Mouse (Mus musculus) embryonic facial prominence, embryonic 11.5 days (tissue): ENCODE results near the gene Med29. TPM values are rescaled to one million over a fixed set of nuclear protein-coding genes. Genes with fewer than 3 reads are reported as not detected.
A peak's percentile ranks its signal among the peaks of the same experiment; 100 is the strongest.

ENCODE experiments used
- ATAC-seq: fragments of 200-750 bp; cut with Nextera tagmentation; replicated peaks from 2 replicates; pipeline ENCODE4 v1.8.0; 2017; ENCODE audit warnings: low read depth; ENCODE audit not compliant: insufficient number of reproducible peaks, low FRiP score, low TSS enrichment
- DNase-seq: peaks from one replicate; pipeline ENCODE4 v3.0.0-alpha.2; 2015; ENCODE audit warnings: low spot score
- H3K27ac ChIP-seq: fragments of 300-500 bp; sonication (generic); replicated peaks from 2 replicates; pipeline ENCODE4 v1.5.1; 2014; ENCODE audit warnings: mild to moderate bottlenecking, low read depth, low read length, control low read depth
- H3K27me3 ChIP-seq: fragments of 300-500 bp; sonication (generic); 2 replicates; pipeline ENCODE4 v1.6.1; 2014; ENCODE audit warnings: mild to moderate bottlenecking, low read length, moderate library complexity, mixed read lengths; ENCODE audit not compliant: control insufficient read depth, insufficient read depth
- H3K36me3 ChIP-seq: fragments of 300-500 bp; sonication (generic); replicated peaks from 2 replicates; pipeline ENCODE4 v1.6.1; 2014; ENCODE audit warnings: low read depth, mild to moderate bottlenecking, low read length, moderate library complexity, mixed read lengths; ENCODE audit not compliant: control insufficient read depth, insufficient read depth
- H3K4me1 ChIP-seq: fragments of 300-500 bp; sonication (generic); 2 replicates; pipeline ENCODE4 v1.6.1; 2014; ENCODE audit warnings: low read length, mixed read lengths; ENCODE audit not compliant: control insufficient read depth, insufficient read depth
- H3K4me2 ChIP-seq: fragments of 300-500 bp; sonication (generic); 2 replicates; pipeline ENCODE4 v1.6.1; 2014; ENCODE audit warnings: low read depth, mild to moderate bottlenecking, control low read depth, low read length, moderate library complexity
- H3K4me3 ChIP-seq: fragments of 300-500 bp; sonication (generic); 2 replicates; pipeline ENCODE4 v1.5.1; 2014; ENCODE audit warnings: low read depth, low read length, control low read depth
- H3K9ac ChIP-seq: fragments of 300-500 bp; sonication (generic); replicated peaks from 2 replicates; pipeline ENCODE4 v1.6.1; 2014; ENCODE audit warnings: mild to moderate bottlenecking, control low read depth, low read length
- H3K9me3 ChIP-seq: fragments of 300-500 bp; sonication (generic); replicated peaks from 2 replicates; pipeline ENCODE4 v1.6.1; 2016; ENCODE audit warnings: mild to moderate bottlenecking, low read length, inconsistent platforms, mixed read lengths; ENCODE audit not compliant: control insufficient read depth
- WGBS: fragments of 180-500 bp; shearing (Covaris S2); extraction: QIAGEN DNeasy Blood & Tissue Kit; methylation state at CpG from one replicate; pipeline ENCODE4 v1.1.7; 2014; 5-methylcytosine and 5-hydroxymethylcytosine counted together
- polyA plus RNA-seq: library from polyadenylated mRNA; unstranded; fragments of >200 nt; fragmentation: Nextera tagmentation; extraction: Ambion mirVana; gene quantifications from 2 replicates; pipeline ENCODE4 v1.2.1, GENCODE M21; 2014

Gene Med29
- polyA plus RNA-seq, 1 experiment from 2014 or later = 50.6 TPM

GRCm38 (mm10) chr7:28361647-28362341 lies 30.7 kb downstream of the Med29 start:
- no peak overlapping the region for H3K9ac ChIP-seq
- ATAC-seq (no peak), DNase-seq (no peak)
- H3K4me3 ChIP-seq = no peak overlapping the region
- peaks cover 39% of the 10 kb centered on the region for H3K36me3 ChIP-seq
- H3K4me2 ChIP-seq = no peak overlapping the region
- 95% methylated on average over 20 of the region's 20 CpGs for WGBS
- H3K27ac ChIP-seq = no peak overlapping the region
- H3K27me3 ChIP-seq = no peaks in the 10 kb centered on the region
- H3K9me3 ChIP-seq = no peaks in the 10 kb centered on the region
- peaks cover 5% of the 10 kb centered on the region for H3K4me1 ChIP-seq

- H3K4me1 ChIP-seq = peaks cover 5% of the 10 kb centered on the region
- no peak for ATAC-seq
- DNase-seq = no peak
- H3K9ac ChIP-seq = no peak overlapping the region
- H3K36me3 ChIP-seq = peaks cover 39% of the 10 kb centered on the region
- no peaks in the 10 kb centered on the region for H3K9me3 ChIP-seq
- no peak overlapping the region for H3K27ac ChIP-seq
- 92% methylated on average over 6 of the region's 6 CpGs for WGBS
- H3K27me3 ChIP-seq = no peaks in the 10 kb centered on the region
- H3K4me3 ChIP-seq = no peak overlapping the region
- no peak overlapping the region for H3K4me2 ChIP-seq
These were observed 32.2 kb downstream of the Med29 start for GRCm38 (mm10) chr7:28360291-28360690.

DNA sequence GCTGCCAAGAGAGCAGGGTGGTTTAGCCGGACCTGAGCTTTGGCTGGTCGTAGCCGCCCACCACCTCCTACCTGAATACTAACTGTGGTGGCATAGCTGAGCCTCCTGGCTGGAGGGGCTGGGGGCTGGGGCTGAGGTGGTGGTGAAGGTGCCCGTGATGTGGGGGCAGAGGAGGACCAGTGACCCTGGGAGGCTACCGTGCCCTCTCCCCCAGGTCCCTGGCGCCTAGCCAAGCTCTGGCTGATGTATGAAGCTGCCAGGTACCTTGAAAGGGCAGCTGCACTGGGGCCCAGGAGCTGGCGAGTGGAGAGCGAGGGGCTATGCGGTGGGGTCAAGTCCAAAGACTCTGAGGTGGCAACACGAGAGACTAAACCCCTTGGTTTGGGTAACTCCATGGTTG lies 32.7 kb downstream of the Med29 start:
- H3K27me3 ChIP-seq = no peaks in the 10 kb centered on the region
- DNase-seq (no peak), ATAC-seq (no peak)
- no peak overlapping the region for H3K9ac ChIP-seq
- H3K4me3 ChIP-seq = no peak overlapping the region
- H3K27ac ChIP-seq = no peak overlapping the region
- no peak overlapping the region for H3K4me2 ChIP-seq
- peaks cover 5% of the 10 kb centered on the region for H3K4me1 ChIP-seq
- 96% methylated on average over 10 of the region's 10 CpGs for WGBS
- H3K36me3 ChIP-seq = peaks cover 36% of the 10 kb centered on the region
- no peaks in the 10 kb centered on the region for H3K9me3 ChIP-seq

- H3K27ac ChIP-seq = 0 out of 2 replicates have a peak overlapping the region, but pooled peaks have one; percentile 13
- DNase-seq = no peak
- H3K27me3 ChIP-seq = no peaks in the 10 kb centered on the region
- no peak overlapping the region for H3K4me2 ChIP-seq
- peaks cover 5% of the 10 kb centered on the region for H3K4me1 ChIP-seq
- H3K9ac ChIP-seq = no peak overlapping the region
- 64% methylated on average over 7 of the region's 7 CpGs for WGBS
- no peaks in the 10 kb centered on the region for H3K9me3 ChIP-seq
- H3K36me3 ChIP-seq = peaks cover 39% of the 10 kb centered on the region
- no peak for ATAC-seq
- H3K4me3 ChIP-seq = no peak overlapping the region
These were observed 34.1 kb downstream of the Med29 start for GRCm38 (mm10) chr7:28358431-28358830.

- H3K4me2 ChIP-seq = no peak overlapping the region
- 5% methylated on average over 5 of the region's 5 CpGs for WGBS
- ATAC-seq (no peak), DNase-seq (no peak)
- no peaks in the 10 kb centered on the region for H3K27me3 ChIP-seq
- H3K27ac ChIP-seq = 0 out of 2 replicates have a peak overlapping the region, but pooled peaks have one; percentile 20
- H3K4me3 ChIP-seq = no peak overlapping the region
- H3K9me3 ChIP-seq = no peaks in the 10 kb centered on the region
- peaks cover 5% of the 10 kb centered on the region for H3K4me1 ChIP-seq
- no peak overlapping the region for H3K9ac ChIP-seq
- H3K36me3 ChIP-seq = peaks cover 43% of the 10 kb centered on the region
These were observed 34.5 kb downstream of the Med29 start for GRCm38 (mm10) chr7:28357984-28358383.

DNA sequence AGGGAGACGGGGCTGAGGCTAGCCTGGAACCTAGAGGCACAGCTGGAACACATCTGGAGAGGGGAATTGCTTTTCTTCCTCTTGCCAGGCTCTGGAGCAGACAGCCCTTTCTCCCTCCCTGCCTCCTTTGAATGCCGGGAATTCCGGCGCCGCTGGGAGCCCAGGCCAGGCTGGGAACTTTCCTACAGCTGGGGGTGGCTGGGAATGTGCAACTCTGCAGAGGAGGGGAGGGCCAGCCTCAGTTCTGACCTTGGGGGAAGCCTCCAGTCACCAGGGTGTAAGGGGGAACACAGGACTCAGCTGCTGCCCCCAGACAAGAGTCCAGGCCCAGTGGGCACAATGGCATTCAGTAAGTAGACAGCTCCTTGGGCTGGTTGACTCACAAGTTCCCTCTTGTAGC lies 35.5 kb downstream of the Med29 start:
- peak; percentile 46; the same call in 1 of the 2 replicates for ATAC-seq
- Histone ChIP-seq H3K4me3 (no peak overlapping the region), H3K27me3 (no peaks in the 10 kb centered on the region), H3K9ac (0 out of 2 replicates have a peak overlapping the region, but pooled peaks have one; percentile 22), H3K9me3 (no peaks in the 10 kb centered on the region), H3K4me1 (peaks cover 5% of the 10 kb centered on the region), H3K4me2 (no peak overlapping the region; the same call in 1 of the 2 replicates), H3K27ac (no peak overlapping the region), H3K36me3 (peaks cover 35% of the 10 kb centered on the region)
- WGBS = 6% methylated on average over 5 of the region's 5 CpGs
- peak; percentile 71 for DNase-seq

DNA sequence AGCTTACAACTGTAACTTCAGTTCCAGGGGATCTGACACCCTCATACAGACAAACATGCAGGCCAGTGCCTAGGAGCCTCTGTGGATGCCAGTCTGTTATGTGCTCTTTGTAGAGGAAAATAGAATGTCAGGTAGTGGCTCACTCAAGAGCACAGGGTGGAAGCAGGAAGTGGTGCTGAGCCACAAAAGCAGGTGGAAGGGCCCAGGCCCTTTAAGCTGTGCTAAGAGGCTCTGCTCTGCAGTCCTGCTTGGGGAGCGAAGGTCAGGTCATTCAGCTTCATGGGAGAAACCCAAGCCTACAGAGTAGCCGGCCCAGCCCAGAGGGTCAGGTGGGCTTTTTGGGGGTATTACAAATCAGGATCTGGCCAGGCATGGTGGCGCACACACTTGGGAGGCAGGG lies 37.3 kb downstream of the Med29 start:
- no peak for ATAC-seq
- H3K9me3 ChIP-seq = no peaks in the 10 kb centered on the region

GRCm38 (mm10) chr7:28354596-28354995 lies 37.9 kb downstream of the Med29 start:
- 91% methylated on average over 3 of the region's 3 CpGs for WGBS
- H3K36me3 ChIP-seq = peaks cover 15% of the 10 kb centered on the region
- H3K4me1 ChIP-seq = peaks cover 5% of the 10 kb centered on the region

More for the DNA sequence above, 37.3 kb downstream of the Med29 start:
- no peak for DNase-seq
- no peak overlapping the region for H3K27ac ChIP-seq
- no peak overlapping the region for H3K4me2 ChIP-seq
- H3K9ac ChIP-seq = no peak overlapping the region
- WGBS = 90% methylated on average over 3 of the region's 3 CpGs
- H3K4me3 ChIP-seq = no peak overlapping the region
- H3K27me3 ChIP-seq = no peaks in the 10 kb centered on the region
- H3K36me3 ChIP-seq = peaks cover 21% of the 10 kb centered on the region
- H3K4me1 ChIP-seq = peaks cover 5% of the 10 kb centered on the region

More at GRCm38 (mm10) chr7:28354596-28354995, 37.9 kb downstream of the Med29 start:
- no peaks in the 10 kb centered on the region for H3K27me3 ChIP-seq
- H3K4me3 ChIP-seq = no peak overlapping the region
- H3K9ac ChIP-seq = no peak overlapping the region
- no peak overlapping the region for H3K4me2 ChIP-seq
- DNase-seq = no peak
- H3K9me3 ChIP-seq = no peaks in the 10 kb centered on the region
- no peak for ATAC-seq
- H3K27ac ChIP-seq = no peak overlapping the region
